Mouse (Mus musculus) lung, postnatal 0 days (tissue): ENCODE measurements around the gene Clybl.

Experiments used
- CTCF ChIP-seq: IDR thresholded peaks from 2 replicates; pipeline ENCODE4 v1.5.1; 2016; ENCODE audit warnings: antibody characterized with exemption, mild to moderate bottlenecking
- EP300 ChIP-seq: IDR thresholded peaks from 2 replicates; pipeline ENCODE4 v1.6.1; 2016; ENCODE audit warnings: antibody characterized with exemption, mild to moderate bottlenecking, control low read depth

GRCm38 (mm10) chr14:122399906-122400305, 218.4 kb downstream of the Clybl start:
- TF ChIP-seq CTCF = no peak
- TF ChIP-seq EP300 = no peak
